Mouse (Mus musculus) myocyte (in vitro differentiated cells): ENCODE measurements at regions not wholly inside any gene's neighbourhood (a gene's known extent, or its start where the extent isn't known, plus 50 kb on each side); places are given as distances from the start of the nearest gene placed in this dataset.

Experiments
- CEBPB ChIP-seq: IDR thresholded peaks from 2 replicates; pipeline ENCODE4 v1.6.1; 2011; ENCODE audit warnings: mild to moderate bottlenecking, moderate library complexity; ENCODE audit not compliant: poor library complexity, insufficient read depth, severe bottlenecking
- POLR2A ChIP-seq: IDR thresholded peaks from one replicate; pipeline ENCODE4 v1.6.1; 2011; ENCODE audit warnings: low read depth, mild to moderate bottlenecking, control low read depth, moderate library complexity; ENCODE audit not compliant: insufficient read length
- POLR2AphosphoS2 ChIP-seq: IDR thresholded peaks from one replicate; pipeline ENCODE4 v1.6.1; 2011; ENCODE audit warnings: low read depth, control low read depth; ENCODE audit not compliant: insufficient read length
- TCF3 ChIP-seq: IDR thresholded peaks from one replicate; pipeline ENCODE4 v1.6.1; 2011; ENCODE audit warnings: low read depth, control low read depth; ENCODE audit not compliant: insufficient read length
- USF1 ChIP-seq: IDR thresholded peaks from one replicate; pipeline ENCODE4 v1.6.1; 2011; ENCODE audit warnings: low read depth, mild to moderate bottlenecking, control low read depth, moderate library complexity

GRCm38 (mm10) chr2:178854760-178855159, 424.4 kb downstream of the Cdh26 start:
- TF ChIP-seq POLR2A, result no peak
- TF ChIP-seq POLR2AphosphoS2, result no peak
- TF ChIP-seq CEBPB, result no peak
- TF ChIP-seq TCF3, result no peak
- TF ChIP-seq USF1, result no peak
